Mouse (Mus musculus): ENCODE data around the gene Sbk3. TPM values are rescaled to one million over a fixed set of nuclear protein-coding genes. Genes with fewer than 3 reads are reported as not detected.
A peak's percentile ranks its signal among the peaks of the same experiment; 100 is the strongest.

Gene Sbk3
- polyA plus RNA-seq, 1 experiment = 0.34 TPM

GRCm38 (mm10) chr7:4996934-4997333, 26.0 kb upstream of the Sbk3 start:
- no peak for TF ChIP-seq USF1 (IDR thresholded peaks at IDR 0.05; ENCODE audit: low read depth)
- no peak for TF ChIP-seq TCF12 (IDR thresholded peaks at IDR 0.05; ENCODE audit: insufficient read depth, poor library complexity, severe bottlenecking)
- TF ChIP-seq MYOD1 (IDR thresholded peaks at IDR 0.05; ENCODE audit: control insufficient read depth in 1 of 3, insufficient read length in 2 of 3, low read depth in 2 of 3) = no peak
- TF ChIP-seq POLR2A (IDR thresholded peaks at IDR 0.05; ENCODE audit: insufficient read length, low read depth) = no peak
- TF ChIP-seq POLR2AphosphoS2 (IDR thresholded peaks at IDR 0.05; ENCODE audit: insufficient read length, low read depth) = no peak
- no peak for TF ChIP-seq SRF (IDR thresholded peaks at IDR 0.05; ENCODE audit: control insufficient read depth, insufficient read length, low read depth)
- Histone ChIP-seq H3K27me3 (ENCODE audit: control insufficient read depth, insufficient read depth, insufficient read length) (no peaks in the 10 kb centered on the region), H3K36me3 (ENCODE audit: control insufficient read depth, insufficient read depth) (peaks cover 4% of the 10 kb centered on the region), H3K79me2 (ENCODE audit: control insufficient read depth, insufficient read depth) (no peaks in the 10 kb centered on the region), H3K4me3 (peak overlapping the region; percentile 67), H3K4me2 (ENCODE audit: low read depth) (peak overlapping the region; percentile 95), H3ac (ENCODE audit: control insufficient read depth, insufficient read length) (peak overlapping the region; percentile 25)

- H3K27me3 ChIP-seq (ENCODE audit: control insufficient read depth, insufficient read depth, insufficient read length) = no peaks in the 10 kb centered on the region
Observed at GRCm38 (mm10) chr7:4996003-4996895, 25.3 kb upstream of the Sbk3 start, which contains the start of gene Zfp579. Gene Zfp579, minus strand, starts transcription at chr7:4996158.

GRCm38 (mm10) chr7:4995268-4996002, 24.5 kb upstream of the Sbk3 start:
- peaks cover 4% of the 10 kb centered on the region for H3K36me3 ChIP-seq (ENCODE audit: control insufficient read depth, insufficient read depth)
- no peaks in the 10 kb centered on the region for H3K27me3 ChIP-seq (ENCODE audit: control insufficient read depth, insufficient read depth, insufficient read length)
- TF ChIP-seq TCF12 (IDR thresholded peaks at IDR 0.05; ENCODE audit: insufficient read depth, poor library complexity, severe bottlenecking) (no peak), MYOG (IDR thresholded peaks at IDR 0.05; ENCODE audit: control insufficient read depth in 1 of 3, insufficient read depth in 1 of 3, insufficient read length in 2 of 3, low read depth in 2 of 3) (no peak), POLR2A (IDR thresholded peaks at IDR 0.05; ENCODE audit: insufficient read length, low read depth) (no peak), POLR2AphosphoS2 (IDR thresholded peaks at IDR 0.05; ENCODE audit: insufficient read length, low read depth) (no peak), E2F4 (IDR thresholded peaks at IDR 0.05; ENCODE audit: insufficient read depth) (no peak), SRF (IDR thresholded peaks at IDR 0.05; ENCODE audit: control insufficient read depth, insufficient read length, low read depth) (no peak), USF1 (IDR thresholded peaks at IDR 0.05; ENCODE audit: low read depth) (no peak)
- peak overlapping the region; percentile 67 for H3K4me3 ChIP-seq
- H3K79me2 ChIP-seq (ENCODE audit: control insufficient read depth, insufficient read depth) = no peaks in the 10 kb centered on the region
- peak overlapping the region; percentile 25 for H3ac ChIP-seq (ENCODE audit: control insufficient read depth, insufficient read length)
- peak overlapping the region; percentile 93 for H3K4me2 ChIP-seq (ENCODE audit: low read depth)

More at GRCm38 (mm10) chr7:4996003-4996895, 25.3 kb upstream of the Sbk3 start, which contains the start of gene Zfp579:
- H3K4me2 ChIP-seq (ENCODE audit: low read depth) = peak within 1 kb of the TSS; percentile 95
- peak within 1 kb of the TSS; percentile 67 for H3K4me3 ChIP-seq
- peak within 1 kb of the TSS; percentile 25 for H3ac ChIP-seq (ENCODE audit: control insufficient read depth, insufficient read length)
- H3K36me3 ChIP-seq (ENCODE audit: control insufficient read depth, insufficient read depth) = peaks cover 4% of the 10 kb centered on the region
- no peaks in the 10 kb centered on the region for H3K79me2 ChIP-seq (ENCODE audit: control insufficient read depth, insufficient read depth)
- peak; percentile 57 for TF ChIP-seq POLR2A (IDR thresholded peaks at IDR 0.05; ENCODE audit: insufficient read length, low read depth)
- no peak for TF ChIP-seq E2F4 (IDR thresholded peaks at IDR 0.05; ENCODE audit: insufficient read depth)
- TF ChIP-seq REST (IDR thresholded peaks at IDR 0.05; ENCODE audit: insufficient read depth, insufficient read length) = peak; percentile 35
- no peak for TF ChIP-seq MAX (IDR thresholded peaks at IDR 0.05; ENCODE audit: low read depth)
- no peak for TF ChIP-seq MYOD1 (IDR thresholded peaks at IDR 0.05; ENCODE audit: control insufficient read depth in 1 of 3, insufficient read length in 2 of 3, low read depth in 2 of 3)
- TF ChIP-seq POLR2AphosphoS2 (IDR thresholded peaks at IDR 0.05; ENCODE audit: insufficient read length, low read depth) = peak; percentile 31
- no peak for TF ChIP-seq TCF3 (IDR thresholded peaks at IDR 0.05; ENCODE audit: insufficient read length, low read depth)
- TF ChIP-seq MYOG (IDR thresholded peaks at IDR 0.05; ENCODE audit: control insufficient read depth in 1 of 3, insufficient read depth in 1 of 3, insufficient read length in 2 of 3, low read depth in 2 of 3) = no peak
- no peak for TF ChIP-seq CEBPB (IDR thresholded peaks at IDR 0.05; ENCODE audit: insufficient read depth, poor library complexity, severe bottlenecking)
- TF ChIP-seq USF1 (IDR thresholded peaks at IDR 0.05; ENCODE audit: low read depth) = no peak

- no peak overlapping the region for H3K4me2 ChIP-seq (ENCODE audit: low read depth)
- no peak overlapping the region for H3K4me3 ChIP-seq
- TF ChIP-seq TCF12 (IDR thresholded peaks at IDR 0.05; ENCODE audit: insufficient read depth, poor library complexity, severe bottlenecking) (no peak), POLR2AphosphoS2 (IDR thresholded peaks at IDR 0.05; ENCODE audit: insufficient read length, low read depth) (no peak), SRF (IDR thresholded peaks at IDR 0.05; ENCODE audit: control insufficient read depth, insufficient read length, low read depth) (no peak), E2F4 (IDR thresholded peaks at IDR 0.05; ENCODE audit: insufficient read depth) (no peak), MYOD1 (IDR thresholded peaks at IDR 0.05; ENCODE audit: control insufficient read depth in 1 of 3, insufficient read length in 2 of 3, low read depth in 2 of 3) (no peak)
- H3K27me3 ChIP-seq (ENCODE audit: control insufficient read depth, insufficient read depth, insufficient read length) = no peaks in the 10 kb centered on the region
- no peak overlapping the region for H3ac ChIP-seq (ENCODE audit: control insufficient read depth, insufficient read length)
- peaks cover 4% of the 10 kb centered on the region for H3K36me3 ChIP-seq (ENCODE audit: control insufficient read depth, insufficient read depth)
- no peaks in the 10 kb centered on the region for H3K79me2 ChIP-seq (ENCODE audit: control insufficient read depth, insufficient read depth)
Observed at GRCm38 (mm10) chr7:4993999-4994788, 23.2 kb upstream of the Sbk3 start.
